Mouse (Mus musculus): Measurements from ENCODE around the gene Rnf166. TPM values are rescaled to one million over a fixed set of nuclear protein-coding genes. Genes with fewer than 3 reads are reported as not detected.

Gene Rnf166
- polyA plus RNA-seq, 1 experiment from 2014 or later, result 35.0 TPM

DNA sequence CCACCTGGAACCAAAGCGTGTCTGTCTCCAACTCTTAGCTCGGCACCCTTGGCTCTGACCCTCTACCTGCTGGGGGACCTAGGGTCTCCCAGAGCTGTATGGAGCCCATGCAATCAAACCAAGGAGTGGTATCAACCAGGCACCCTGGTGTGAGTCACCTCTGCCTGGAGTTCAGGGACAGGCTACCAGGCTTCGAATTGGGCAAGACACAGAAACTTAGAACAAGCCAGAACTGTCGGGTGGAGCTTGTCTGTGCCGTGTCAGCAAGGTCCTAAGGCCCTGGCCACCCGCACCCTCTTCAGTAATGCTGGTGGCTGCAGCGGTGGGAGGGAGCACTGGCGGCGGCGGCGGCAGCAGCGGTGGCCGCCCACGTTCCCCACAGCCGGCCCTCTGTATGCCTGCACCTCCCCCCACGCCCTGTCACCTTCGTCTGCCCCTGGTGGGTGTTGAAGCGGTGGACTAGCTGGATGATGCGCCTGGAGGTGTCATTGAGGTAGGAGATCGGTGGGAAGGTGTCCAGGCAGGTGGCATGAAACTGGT, 39.2 kb downstream of the Rnf166 start:
- H3K4me1 ChIP-seq (ENCODE audit: control insufficient read depth, insufficient read depth, low read length), result peaks cover 8% of the 10 kb centered on the region
- no peaks in the 10 kb centered on the region for H3K27me3 ChIP-seq (ENCODE audit: control insufficient read depth, insufficient read depth, low read depth, low read length)
- no peak overlapping the region for H3K4me3 ChIP-seq (ENCODE audit: low read depth, low read length)
- 91% methylated on average over 20 of the region's 20 CpGs for WGBS
- H3K36me3 ChIP-seq (ENCODE audit: control insufficient read depth, insufficient read depth, low read length), result peaks cover 39% of the 10 kb centered on the region
- no peak overlapping the region for H3K9ac ChIP-seq (ENCODE audit: low read depth, low read length)
- no peaks in the 10 kb centered on the region for H3K9me3 ChIP-seq (replicated peaks; ENCODE audit: control insufficient read depth, low read length, poor library complexity, severe bottlenecking)
- H3K4me2 ChIP-seq (ENCODE audit: low read length), result no peak overlapping the region
- ATAC-seq, result no peak
- H3K27ac ChIP-seq (ENCODE audit: low read length), result no peak overlapping the region

DNA sequence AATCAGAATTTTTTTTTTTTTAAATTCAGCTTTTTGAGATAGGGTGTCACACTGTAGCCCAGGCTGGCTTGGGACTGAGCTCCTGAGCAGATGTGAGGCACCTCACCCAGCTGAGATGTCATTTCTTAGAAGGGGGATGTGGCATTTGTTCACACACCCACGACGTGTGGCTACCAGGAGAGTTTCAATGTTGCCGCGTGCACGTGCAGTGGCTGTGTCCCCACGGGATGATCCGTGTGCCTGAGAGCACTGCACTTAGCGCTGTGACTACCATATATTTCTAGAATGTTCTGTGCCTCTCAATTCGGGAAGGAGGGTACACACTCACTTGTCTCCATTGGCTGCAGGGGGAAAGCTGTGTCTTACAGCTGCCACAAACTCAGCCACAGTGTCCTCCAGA, 39.7 kb downstream of the Rnf166 start:
- no peak for ATAC-seq
- H3K27ac ChIP-seq (ENCODE audit: low read length), result no peak overlapping the region
- H3K36me3 ChIP-seq (ENCODE audit: control insufficient read depth, insufficient read depth, low read length), result peaks cover 39% of the 10 kb centered on the region
- no peaks in the 10 kb centered on the region for H3K27me3 ChIP-seq (ENCODE audit: control insufficient read depth, insufficient read depth, low read depth, low read length)
- no peak overlapping the region for H3K4me3 ChIP-seq (ENCODE audit: low read depth, low read length)
- WGBS, result 97% methylated on average over 9 of the region's 9 CpGs
- H3K9me3 ChIP-seq (replicated peaks; ENCODE audit: control insufficient read depth, low read length, poor library complexity, severe bottlenecking), result no peaks in the 10 kb centered on the region
- H3K4me2 ChIP-seq (ENCODE audit: low read length), result no peak overlapping the region
- H3K4me1 ChIP-seq (ENCODE audit: control insufficient read depth, insufficient read depth, low read length), result peaks cover 5% of the 10 kb centered on the region
- H3K9ac ChIP-seq (ENCODE audit: low read depth, low read length), result no peak overlapping the region

DNA sequence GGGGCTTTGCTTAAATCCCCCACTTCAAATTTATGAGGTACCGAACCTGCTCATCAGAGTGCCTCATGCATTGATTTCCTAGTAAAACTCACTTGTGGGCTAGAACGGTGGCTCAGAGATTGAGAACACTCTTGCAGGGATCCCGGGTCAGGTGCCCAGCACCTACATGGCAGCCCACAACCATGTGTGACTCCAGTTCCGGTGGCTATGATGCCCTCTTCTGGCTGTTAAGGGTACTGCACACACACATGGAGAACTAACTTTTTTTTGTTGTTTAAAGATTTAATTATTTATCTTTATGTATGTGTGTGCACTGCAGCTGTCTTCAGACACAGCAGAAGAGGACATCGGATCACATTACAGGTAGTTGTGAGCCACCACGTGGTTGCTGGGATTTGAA, 40.5 kb downstream of the Rnf166 start:
- Histone ChIP-seq H3K4me3 (ENCODE audit: low read depth, low read length) (no peak overlapping the region), H3K36me3 (ENCODE audit: control insufficient read depth, insufficient read depth, low read length) (peaks cover 39% of the 10 kb centered on the region), H3K4me1 (ENCODE audit: control insufficient read depth, insufficient read depth, low read length) (peaks cover 5% of the 10 kb centered on the region), H3K27me3 (ENCODE audit: control insufficient read depth, insufficient read depth, low read depth, low read length) (no peaks in the 10 kb centered on the region), H3K9me3 (replicated peaks; ENCODE audit: control insufficient read depth, low read length, poor library complexity, severe bottlenecking) (no peaks in the 10 kb centered on the region), H3K4me2 (ENCODE audit: low read length) (no peak overlapping the region), H3K27ac (ENCODE audit: low read length) (no peak overlapping the region), H3K9ac (ENCODE audit: low read depth, low read length) (no peak overlapping the region)
- WGBS, result 89% methylated on average over 6 of the region's 6 CpGs
- no peak for ATAC-seq

DNA sequence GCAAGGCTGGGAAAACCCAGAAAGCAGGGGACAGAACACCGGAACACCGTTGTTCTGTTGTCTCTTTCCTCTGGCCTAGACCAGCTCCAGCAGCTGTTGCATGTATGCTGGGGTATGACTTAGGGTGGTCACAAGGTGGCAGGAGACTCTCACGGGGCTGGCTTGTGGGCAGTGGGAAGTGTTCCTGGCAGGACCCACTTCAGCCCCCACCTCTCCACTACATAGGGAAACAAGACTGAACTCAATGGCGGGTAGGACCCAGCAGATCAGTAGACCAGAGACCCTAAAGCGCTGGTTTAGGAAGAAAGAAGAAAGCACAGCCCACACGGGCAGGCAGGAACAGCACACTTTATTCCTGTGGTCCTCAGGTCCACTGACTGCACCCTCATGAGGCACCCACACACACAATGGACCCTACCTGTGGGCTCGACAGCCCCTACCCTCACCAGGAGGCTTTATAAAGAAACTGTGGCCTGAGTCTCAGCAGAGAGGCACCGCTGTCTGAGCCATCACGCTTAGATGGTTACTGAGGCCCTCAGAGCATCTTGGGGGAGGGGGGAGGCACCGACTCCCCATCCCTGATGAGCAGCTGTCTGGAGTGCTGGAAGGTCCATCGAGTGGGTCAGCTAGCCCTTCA, 42.5 kb downstream of the Rnf166 start:
- H3K4me1 ChIP-seq (ENCODE audit: control insufficient read depth, insufficient read depth, low read length), result peaks cover 5% of the 10 kb centered on the region
- H3K9me3 ChIP-seq (replicated peaks; ENCODE audit: control insufficient read depth, low read length, poor library complexity, severe bottlenecking), result no peaks in the 10 kb centered on the region
- no peak overlapping the region for H3K4me3 ChIP-seq (ENCODE audit: low read depth, low read length)
- peaks cover 37% of the 10 kb centered on the region for H3K36me3 ChIP-seq (ENCODE audit: control insufficient read depth, insufficient read depth, low read length)
- ATAC-seq, result peak; percentile 36; the same call in 1 of the 2 replicates
- 70% methylated on average over 11 of the region's 11 CpGs for WGBS
- no peaks in the 10 kb centered on the region for H3K27me3 ChIP-seq (ENCODE audit: control insufficient read depth, insufficient read depth, low read depth, low read length)
- no peak overlapping the region for H3K9ac ChIP-seq (ENCODE audit: low read depth, low read length)
- H3K4me2 ChIP-seq (ENCODE audit: low read length), result no peak overlapping the region
- no peak overlapping the region for H3K27ac ChIP-seq (ENCODE audit: low read length)

DNA sequence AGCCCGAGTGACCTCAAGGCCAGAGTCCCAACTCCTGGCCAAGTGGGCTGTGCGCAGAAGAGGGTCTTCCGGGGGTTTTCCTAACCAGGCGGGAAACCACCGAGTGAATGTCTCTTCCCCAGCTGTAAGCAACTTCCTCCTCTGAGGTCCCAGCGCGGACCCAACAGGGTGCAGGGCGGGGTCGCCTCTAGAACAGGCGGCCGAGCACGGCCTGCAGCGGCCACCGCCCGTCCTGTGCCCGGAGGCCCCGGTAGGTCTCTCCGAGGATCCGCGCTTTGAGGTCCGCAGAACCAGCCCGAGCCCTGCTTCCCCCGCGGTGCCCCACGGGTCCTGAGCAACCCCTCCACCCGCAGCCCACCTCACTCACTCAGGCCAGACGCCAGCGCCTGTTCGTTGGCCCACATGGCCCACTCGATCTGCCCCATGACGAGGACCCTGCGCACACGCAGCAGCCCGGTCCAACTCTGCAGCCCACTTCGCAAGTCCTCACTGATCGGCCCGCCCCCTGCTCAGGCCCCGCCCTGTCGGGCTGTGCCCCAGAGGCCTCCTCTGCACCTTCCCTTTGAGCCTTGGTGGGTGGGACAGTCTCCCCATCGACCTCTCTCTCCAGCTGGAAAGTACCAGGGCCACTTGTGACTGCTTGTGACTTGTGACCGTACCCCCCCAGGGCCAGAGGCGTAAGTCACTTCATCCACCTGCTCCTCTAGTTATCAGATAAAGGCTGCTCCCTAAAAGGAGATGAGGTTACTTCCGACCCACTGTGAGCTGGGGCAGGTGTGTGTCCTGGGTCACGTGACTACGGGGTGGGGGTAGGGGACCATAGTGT, 43.2 kb downstream of the Rnf166 start, which contains the start of gene Cyba:
Gene Cyba, minus strand, starts transcription at position 488 of the 826 bp plus-strand sequence.
- ATAC-seq, result peak; percentile 77
- H3K4me1 ChIP-seq (ENCODE audit: control insufficient read depth, insufficient read depth, low read length), result peaks cover 5% of the 10 kb centered on the region
- no peak within 1 kb of the TSS for H3K27ac ChIP-seq (ENCODE audit: low read length)
- H3K4me2 ChIP-seq (ENCODE audit: low read length), result peak within 1 kb of the TSS; percentile 38
- peak within 1 kb of the TSS; percentile 3; the same call in 1 of the 2 replicates for H3K9ac ChIP-seq (ENCODE audit: low read depth, low read length)
- WGBS, result 6% methylated on average over 42 of the region's 45 CpGs
- H3K4me3 ChIP-seq (ENCODE audit: low read depth, low read length), result peak within 1 kb of the TSS; percentile 28
- H3K36me3 ChIP-seq (ENCODE audit: control insufficient read depth, insufficient read depth, low read length), result peaks cover 35% of the 10 kb centered on the region
- H3K9me3 ChIP-seq (replicated peaks; ENCODE audit: control insufficient read depth, low read length, poor library complexity, severe bottlenecking), result no peaks in the 10 kb centered on the region
- no peaks in the 10 kb centered on the region for H3K27me3 ChIP-seq (ENCODE audit: control insufficient read depth, insufficient read depth, low read depth, low read length)

DNA sequence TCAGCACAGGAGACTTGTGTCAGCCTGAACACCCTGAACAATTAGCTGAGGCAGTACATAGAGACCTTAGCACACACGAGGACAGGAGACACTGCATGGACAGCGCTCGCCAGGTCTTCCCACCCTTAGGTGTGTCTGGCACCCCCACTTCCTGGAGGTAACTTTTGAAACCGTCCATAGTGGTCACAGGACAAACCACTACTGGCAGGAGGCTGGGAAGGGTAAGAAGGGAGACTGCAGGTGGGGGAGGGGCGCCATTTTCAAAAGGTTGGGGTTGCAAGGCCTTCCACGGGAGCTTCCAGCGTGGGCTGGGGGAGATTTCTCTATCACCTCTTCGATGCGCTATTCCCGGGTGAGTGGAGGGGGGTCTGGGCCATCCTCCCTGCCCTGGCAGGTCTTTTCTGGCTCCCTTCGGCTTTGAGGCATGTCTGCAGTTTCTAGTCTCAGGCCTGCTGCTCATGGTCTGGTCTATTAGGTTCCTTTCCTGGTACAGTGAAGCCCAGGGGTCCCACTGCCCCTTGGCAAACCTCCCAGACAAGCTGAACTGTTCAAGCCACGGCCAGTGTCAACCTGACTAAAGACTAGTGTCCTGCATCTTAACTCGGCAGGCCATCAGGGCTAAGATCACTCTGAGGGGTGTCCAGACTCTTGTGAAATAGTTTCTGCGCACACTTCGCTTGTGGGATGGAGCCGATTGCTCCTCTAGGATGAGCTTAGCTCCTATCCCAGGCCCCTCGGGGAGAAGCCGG, 44.0 kb downstream of the Rnf166 start:
- Histone ChIP-seq H3K4me1 (ENCODE audit: control insufficient read depth, insufficient read depth, low read length) (peaks cover 5% of the 10 kb centered on the region), H3K36me3 (ENCODE audit: control insufficient read depth, insufficient read depth, low read length) (peaks cover 28% of the 10 kb centered on the region), H3K27me3 (ENCODE audit: control insufficient read depth, insufficient read depth, low read depth, low read length) (no peaks in the 10 kb centered on the region), H3K4me3 (ENCODE audit: low read depth, low read length) (peak overlapping the region; percentile 28), H3K9me3 (replicated peaks; ENCODE audit: control insufficient read depth, low read length, poor library complexity, severe bottlenecking) (no peaks in the 10 kb centered on the region), H3K27ac (ENCODE audit: low read length) (no peak overlapping the region), H3K4me2 (ENCODE audit: low read length) (peak overlapping the region; percentile 38), H3K9ac (ENCODE audit: low read depth, low read length) (peak overlapping the region; percentile 3; the same call in 1 of the 2 replicates)
- no peak for ATAC-seq
- 40% methylated on average over 18 of the region's 18 CpGs for WGBS

DNA sequence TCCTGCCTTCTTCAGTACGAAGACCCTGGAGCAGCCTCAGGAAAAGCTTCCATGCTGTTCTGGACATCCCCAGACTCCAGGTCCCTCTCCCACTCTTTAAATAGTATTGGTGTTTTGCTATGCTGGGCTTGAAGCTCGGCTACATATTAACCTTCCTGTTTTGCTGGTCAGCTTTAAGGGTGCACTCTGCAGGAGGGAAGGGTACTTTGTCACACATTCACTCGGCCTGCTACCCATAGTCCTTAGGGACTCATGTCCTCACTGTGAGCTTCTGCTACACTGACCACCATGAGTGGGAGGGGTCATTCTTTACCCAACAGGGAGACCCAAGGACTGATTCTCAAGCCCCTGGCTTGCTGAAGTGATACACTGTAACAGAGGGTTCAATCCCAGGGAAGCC, 45.2 kb downstream of the Rnf166 start:
- Histone ChIP-seq H3K4me2 (ENCODE audit: low read length) (no peak overlapping the region), H3K27ac (ENCODE audit: low read length) (no peak overlapping the region), H3K4me3 (ENCODE audit: low read depth, low read length) (no peak overlapping the region), H3K4me1 (ENCODE audit: control insufficient read depth, insufficient read depth, low read length) (peaks cover 5% of the 10 kb centered on the region), H3K27me3 (ENCODE audit: control insufficient read depth, insufficient read depth, low read depth, low read length) (no peaks in the 10 kb centered on the region), H3K9me3 (replicated peaks; ENCODE audit: control insufficient read depth, low read length, poor library complexity, severe bottlenecking) (no peaks in the 10 kb centered on the region), H3K36me3 (ENCODE audit: control insufficient read depth, insufficient read depth, low read length) (peaks cover 19% of the 10 kb centered on the region), H3K9ac (ENCODE audit: low read depth, low read length) (no peak overlapping the region)
- ATAC-seq, result no peak
- 82% methylated on average over 3 of the region's 3 CpGs for WGBS

DNA sequence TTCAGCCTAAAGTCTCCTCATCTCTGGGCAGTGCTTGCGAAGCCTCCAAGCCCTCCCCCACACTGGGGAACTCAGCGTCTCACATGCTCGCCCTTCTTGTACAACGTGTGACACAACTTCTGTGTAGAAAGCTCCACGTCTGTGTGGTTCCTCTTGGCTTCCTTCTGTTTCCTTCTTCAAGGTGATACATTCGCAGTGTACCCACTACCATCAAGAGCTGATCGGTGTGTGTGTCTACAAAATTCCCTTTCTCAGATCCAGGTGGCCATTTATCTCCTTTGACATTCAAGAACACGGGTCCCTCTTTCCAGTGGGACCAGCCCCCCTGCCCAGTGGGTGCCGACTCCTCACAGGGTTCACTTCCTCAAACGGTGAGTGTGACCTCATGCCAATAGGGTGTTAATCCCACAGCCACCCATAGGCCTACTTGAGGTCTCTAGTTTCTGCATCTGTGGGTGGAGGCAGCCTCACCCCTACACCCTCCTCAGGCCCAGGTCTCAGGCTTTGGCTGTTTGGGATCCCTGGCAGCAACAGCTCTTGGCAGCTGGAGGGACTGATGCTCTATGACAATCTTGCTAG, 45.7 kb downstream of the Rnf166 start:
- Histone ChIP-seq H3K4me2 (ENCODE audit: low read length) (no peak overlapping the region), H3K9ac (ENCODE audit: low read depth, low read length) (no peak overlapping the region), H3K9me3 (replicated peaks; ENCODE audit: control insufficient read depth, low read length, poor library complexity, severe bottlenecking) (no peaks in the 10 kb centered on the region), H3K27me3 (ENCODE audit: control insufficient read depth, insufficient read depth, low read depth, low read length) (no peaks in the 10 kb centered on the region), H3K4me3 (ENCODE audit: low read depth, low read length) (no peak overlapping the region), H3K27ac (ENCODE audit: low read length) (no peak overlapping the region), H3K4me1 (ENCODE audit: control insufficient read depth, insufficient read depth, low read length) (peaks cover 5% of the 10 kb centered on the region), H3K36me3 (ENCODE audit: control insufficient read depth, insufficient read depth, low read length) (peaks cover 14% of the 10 kb centered on the region)
- ATAC-seq, result no peak
- WGBS, result 80% methylated on average over 10 of the region's 10 CpGs
